8 mouse cellular contexts compared by ENCODE assay signal in the genomic region with DNA sequence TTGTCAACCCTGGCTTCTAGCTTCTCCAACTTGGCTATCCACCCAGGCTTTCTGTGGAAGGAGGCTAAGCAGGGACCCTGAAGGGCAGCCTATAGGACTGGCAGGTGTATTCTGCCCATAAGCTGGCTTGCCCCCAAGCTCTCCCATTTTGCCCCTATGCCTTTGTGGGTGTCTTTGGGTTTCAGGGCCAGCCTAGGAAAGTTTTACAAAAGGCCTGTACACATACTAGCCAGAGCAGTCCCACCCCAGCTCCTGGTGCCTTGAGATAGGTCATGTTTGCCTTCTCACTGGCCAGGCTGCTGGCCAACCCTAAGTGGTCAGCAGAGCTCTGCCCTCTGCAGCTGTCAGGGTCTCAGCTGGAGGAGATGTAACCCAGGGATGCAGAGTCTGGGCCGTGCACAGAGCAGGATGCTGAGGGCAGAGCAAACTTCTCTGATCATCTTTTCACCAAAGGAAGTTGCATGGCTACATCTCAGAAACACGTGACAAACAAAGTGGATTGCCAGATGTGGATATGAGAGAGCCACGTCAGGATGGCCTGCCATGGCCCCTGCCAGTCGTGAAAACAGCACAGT. TPM values are rescaled to one million over a fixed set of nuclear protein-coding genes. Genes with fewer than 3 reads are reported as not detected.
A peak's percentile ranks its signal among the peaks of the same experiment; 100 is the strongest.
DNase-seq lines count a peak whose midpoint lies in the region; ATAC-seq and TF ChIP-seq lines count a peak whose summit lies in the region.

No protein-coding gene starts in this region.

- H3K4me3 ChIP-seq in spleen, adult 2 months (ENCODE audit: extremely low read depth, insufficient read depth, insufficient read length): no peak overlapping the region
- peak overlapping the region; percentile 92 for H3K4me3 ChIP-seq in intestine, embryonic 15.5 days (replicated peaks)

- 0 out of 2 replicates have a peak overlapping the region, but pooled peaks have one; percentile 13 for H3K27ac ChIP-seq in spleen, adult 2 months (ENCODE audit: insufficient read depth, low read length)
- H3K27ac ChIP-seq in intestine, embryonic 15.5 days: peak overlapping the region; percentile 95

- peak overlapping the region; percentile 64 for H3K9ac ChIP-seq in intestine, embryonic 15.5 days

- peak overlapping the region; percentile 83 for H3K4me2 ChIP-seq in intestine, embryonic 15.5 days (replicated peaks)

- H3K27me3 ChIP-seq in spleen, adult 2 months (ENCODE audit: control insufficient read depth, insufficient read depth, low read length): no peaks in the 10 kb centered on the region
- no peaks in the 10 kb centered on the region for H3K27me3 ChIP-seq in intestine, embryonic 15.5 days (replicated peaks)

- peaks cover 7% of the 10 kb centered on the region; the same call in 1 of the 2 replicates for H3K36me3 ChIP-seq in spleen, adult 2 months (ENCODE audit: control insufficient read depth, insufficient read depth, low read length)
- peaks cover 13% of the 10 kb centered on the region for H3K36me3 ChIP-seq in intestine, embryonic 15.5 days

- WGBS in spleen, adult 2 months: 37% methylated on average over 4 of the region's 4 CpGs
- 41% methylated on average over 4 of the region's 4 CpGs for WGBS in intestine, embryonic 15.5 days

- H3K4me1 ChIP-seq in spleen, adult 2 months (ENCODE audit: control insufficient read depth, insufficient read depth, insufficient read length): peaks cover 12% of the 10 kb centered on the region; the same call in 1 of the 2 replicates
- H3K4me1 ChIP-seq in intestine, embryonic 15.5 days (replicated peaks): peaks cover 35% of the 10 kb centered on the region

- ATAC-seq in intestine, embryonic 15.5 days: no peak

- TF ChIP-seq CTCF in spleen, adult 2 months (IDR thresholded peaks at IDR 0.05; ENCODE audit: extremely low read depth, insufficient read depth, insufficient read length, insufficient replicate concordance): no peak

- H3K9me3 ChIP-seq in intestine, embryonic 15.5 days: no peaks in the 10 kb centered on the region

- peak; percentile 40 for DNase-seq in cerebellum, adult 11 months
- DNase-seq in cerebellum, postnatal 4 days (ENCODE audit: low spot score in 2 of 2): no peak
- DNase-seq in spleen, adult 2 months (ENCODE audit: low read depth in 1 of 2, low spot score in 2 of 2): no peak
- no peak for DNase-seq in spleen, postnatal 10 days (ENCODE audit: low spot score in 2 of 2)
- DNase-seq in naive thymus-derived CD4-positive, alpha-beta T cell, adult 2 months (ENCODE audit: low read depth): peak; percentile 67
- no peak for DNase-seq in frontal cortex, postnatal 10 days (ENCODE audit: low spot score in 2 of 2)
- no peak for DNase-seq in frontal cortex, adult 2 months (ENCODE audit: extremely low spot score in 1 of 2, low spot score in 1 of 2)

- TF ChIP-seq POLR2A in spleen, adult 2 months (IDR thresholded peaks at IDR 0.05; ENCODE audit: low read depth, low read length): no peak

RNA-seq across cellular contexts. Expression of gene Fasn, which starts 1.0 kb away (rescaled TPM):
- polyA plus RNA-seq in spleen, adult 2 months (2012; rRNA removed): 151 and 179 TPM in 2 replicates
- 48.8 and 54.3 TPM in 2 replicates for polyA plus RNA-seq in intestine, embryonic 15.5 days (2015; fragmentation: Nextera tagmentation; extraction: Ambion mirVana)
- 271 and 272 TPM in 2 replicates for polyA plus RNA-seq in frontal cortex, adult 2 months (2012; rRNA removed)

RNA-seq across cellular contexts. Expression of gene Dus1l, which starts 29.2 kb away (rescaled TPM):
- polyA plus RNA-seq in spleen, adult 2 months (2012; rRNA removed): 35.0 and 39.4 TPM in 2 replicates
- 76.5 and 82.1 TPM in 2 replicates for polyA plus RNA-seq in intestine, embryonic 15.5 days (2015; fragmentation: Nextera tagmentation; extraction: Ambion mirVana)
- 45.1 and 45.7 TPM in 2 replicates for polyA plus RNA-seq in frontal cortex, adult 2 months (2012; rRNA removed)

RNA-seq across cellular contexts. Expression of gene Gps1, which starts 41.3 kb away (rescaled TPM):
- 84.9 and 88.9 TPM in 2 replicates for polyA plus RNA-seq in spleen, adult 2 months (2012; rRNA removed)
- 170 and 184 TPM in 2 replicates for polyA plus RNA-seq in intestine, embryonic 15.5 days (2015; fragmentation: Nextera tagmentation; extraction: Ambion mirVana)
- polyA plus RNA-seq in frontal cortex, adult 2 months (2012; rRNA removed): 222 and 229 TPM in 2 replicates

RNA-seq across cellular contexts. Expression of gene Rfng, which starts 41.4 kb away (rescaled TPM):
- 27.5 and 32.9 TPM in 2 replicates for polyA plus RNA-seq in spleen, adult 2 months (2012; rRNA removed)
- polyA plus RNA-seq in intestine, embryonic 15.5 days (2015; fragmentation: Nextera tagmentation; extraction: Ambion mirVana): 33.1 and 36.5 TPM in 2 replicates
- polyA plus RNA-seq in frontal cortex, adult 2 months (2012; rRNA removed): 88.6 and 97.4 TPM in 2 replicates

Comparison
In these comparisons a context has a peak if more than half of its experiments do, and no peak if none do; other contexts are left out.
1. DNase-seq: peak in cerebellum, adult 11 months (single experiment) and naive thymus-derived CD4-positive, alpha-beta T cell, adult 2 months (single experiment); none in cerebellum, postnatal 4 days (0 of 2), spleen, adult 2 months (0 of 2), spleen, postnatal 10 days (0 of 2), frontal cortex, postnatal 10 days (0 of 2) and frontal cortex, adult 2 months (0 of 2).